Mouse (Mus musculus) MEL (cell line): Measurements from ENCODE around the gene Oxsr1. TPM values are rescaled to one million over a fixed set of nuclear protein-coding genes. Genes with fewer than 3 reads are reported as not detected.
A peak's percentile ranks its signal among the peaks of the same experiment; 100 is the strongest.

Source experiments
- DNase-seq: peaks from one replicate; pipeline ENCODE4 v3.0.0; 2011; ENCODE audit warnings: low read depth, low spot score
- H3K27ac ChIP-seq: 2 replicates; pipeline ENCODE4 v1.5.1; 2012; ENCODE audit warnings: low read depth, mild to moderate bottlenecking, control low read depth, low read length, moderate library complexity; ENCODE audit not compliant: control insufficient read depth
- H3K27me3 ChIP-seq, 2 experiments: fragments of 150-350 bp in 1 of 2; sonication (generic) in 1 of 2; 2 replicates each; pipeline ENCODE4 v1.6.1; 2012; ENCODE audit warnings: low read length in 2 of 2, mild to moderate bottlenecking in 2 of 2, improper control_type of control experiment in 1 of 2, moderate library complexity in 1 of 2; ENCODE audit not compliant: insufficient read depth in 2 of 2, control insufficient read depth in 1 of 2
- H3K36me3 ChIP-seq, 2 experiments: 2 replicates each; pipeline ENCODE4 v1.6.1; 2012 to 2014; ENCODE audit warnings: low read length in 2 of 2, improper control_type of control experiment in 1 of 2, inconsistent platforms in 1 of 2, mild to moderate bottlenecking in 1 of 2; ENCODE audit not compliant: insufficient read depth in 2 of 2, control insufficient read depth in 1 of 2
- H3K4me1 ChIP-seq, 2 experiments: fragments of 150-350 bp in 1 of 2; sonication (generic) in 1 of 2; 2 replicates each; pipeline ENCODE4 v1.6.1; 2012; ENCODE audit warnings: low read length in 2 of 2, improper control_type of control experiment in 1 of 2, mild to moderate bottlenecking in 1 of 2; ENCODE audit not compliant: insufficient read depth in 2 of 2, control insufficient read depth in 1 of 2
- H3K4me3 ChIP-seq, 2 experiments: fragments of 150-350 bp in 1 of 2; sonication (generic) in 1 of 2; 2 replicates each; pipeline ENCODE4 v1.5.1; 2012; ENCODE audit warnings: low read depth in 2 of 2, low read length in 2 of 2, mild to moderate bottlenecking in 2 of 2, moderate library complexity in 2 of 2, control low read depth in 1 of 2, improper control_type of control experiment in 1 of 2; ENCODE audit not compliant: control insufficient read depth in 1 of 2, insufficient read depth in 1 of 2
- H3K79me2 ChIP-seq: 2 replicates; pipeline ENCODE4 v1.6.1; 2012; ENCODE audit warnings: mild to moderate bottlenecking, low read length, moderate library complexity; ENCODE audit not compliant: control insufficient read depth, poor library complexity, insufficient read depth
- H3K9ac ChIP-seq: 2 replicates; pipeline ENCODE4 v1.6.1; 2012; ENCODE audit warnings: low read depth, mild to moderate bottlenecking, control low read depth, low read length, moderate library complexity; ENCODE audit not compliant: control insufficient read depth, poor library complexity, severe bottlenecking
- H3K9me3 ChIP-seq: fragments of 150-350 bp; sonication (generic); replicated peaks from 2 replicates; pipeline ENCODE4 v1.6.1; 2012; ENCODE audit warnings: mild to moderate bottlenecking, low read length, improper control_type of control experiment, moderate library complexity; ENCODE audit not compliant: insufficient read depth
- BHLHE40 ChIP-seq: IDR thresholded peaks from 2 replicates; pipeline ENCODE4 v1.6.1; 2012; ENCODE audit warnings: low read depth, mild to moderate bottlenecking, inconsistent platforms, low read length, improper control_type of control experiment, borderline replicate concordance
- CHD1 ChIP-seq: IDR thresholded peaks from 2 replicates; pipeline ENCODE4 v1.6.1; 2012; ENCODE audit warnings: low read depth, mild to moderate bottlenecking, inconsistent platforms, low read length, improper control_type of control experiment
- CHD2 ChIP-seq: IDR thresholded peaks from 2 replicates; pipeline ENCODE4 v1.6.1; 2011; ENCODE audit warnings: low read length, improper control_type of control experiment
- CTCF ChIP-seq, 3 experiments: IDR thresholded peaks in 2 of 3; conservative IDR thresholded peaks in 1 of 3; 2 replicates each; pipeline ENCODE4 v1.5.1; 2011 to 2012; ENCODE audit warnings: low read length in 3 of 3, low read depth in 2 of 3, mild to moderate bottlenecking in 2 of 3, improper control_type of control experiment in 1 of 3, inconsistent platforms in 1 of 3, mixed read lengths in 1 of 3, moderate library complexity in 1 of 3; ENCODE audit not compliant: control insufficient read depth in 1 of 3, insufficient read depth in 1 of 3, poor library complexity in 1 of 3, severe bottlenecking in 1 of 3
- ELF1 ChIP-seq: IDR thresholded peaks from 2 replicates; pipeline ENCODE4 v1.6.1; 2014; ENCODE audit warnings: low read depth, mild to moderate bottlenecking, inconsistent platforms, low read length, improper control_type of control experiment, moderate library complexity
- EP300 ChIP-seq, 2 experiments: IDR thresholded peaks; 2 replicates each; pipeline ENCODE4 v1.6.1; 2011; ENCODE audit warnings: improper control_type of control experiment in 2 of 2, low read length in 2 of 2, low read depth in 1 of 2, mild to moderate bottlenecking in 1 of 2
- ETS1 ChIP-seq: IDR thresholded peaks from 2 replicates; pipeline ENCODE4 v1.6.1; 2012; ENCODE audit warnings: low read depth, mild to moderate bottlenecking, inconsistent platforms, low read length, improper control_type of control experiment, moderate library complexity
- GABPA ChIP-seq: IDR thresholded peaks from 2 replicates; pipeline ENCODE4 v1.6.1; 2012; ENCODE audit warnings: low read depth, mild to moderate bottlenecking, inconsistent platforms, low read length, improper control_type of control experiment, moderate library complexity
- GATA1 ChIP-seq: IDR thresholded peaks from 2 replicates; pipeline ENCODE4 v1.6.1; 2011; ENCODE audit warnings: low read depth, low read length, improper control_type of control experiment
- HCFC1 ChIP-seq: IDR thresholded peaks from 2 replicates; pipeline ENCODE4 v1.6.1; 2012; ENCODE audit warnings: low read depth, mild to moderate bottlenecking, inconsistent platforms, low read length, improper control_type of control experiment, moderate library complexity
- JUND ChIP-seq: IDR thresholded peaks from 2 replicates; pipeline ENCODE4 v1.6.1; 2011; ENCODE audit warnings: low read depth, mild to moderate bottlenecking, improper control_type of control experiment, low read length
- MAFK ChIP-seq: IDR thresholded peaks from 2 replicates; pipeline ENCODE4 v1.6.1; 2011; ENCODE audit warnings: low read depth, mild to moderate bottlenecking, low read length, improper control_type of control experiment, borderline replicate concordance
- MAX ChIP-seq: IDR thresholded peaks from 2 replicates; pipeline ENCODE4 v1.6.1; 2011; ENCODE audit warnings: low read length, improper control_type of control experiment
- MAZ ChIP-seq: IDR thresholded peaks from 2 replicates; pipeline ENCODE4 v1.6.1; 2012; ENCODE audit warnings: low read depth, mild to moderate bottlenecking, inconsistent platforms, low read length, improper control_type of control experiment
- MEF2A ChIP-seq: IDR thresholded peaks from 2 replicates; pipeline ENCODE4 v1.6.1; 2014; ENCODE audit warnings: low read depth, mild to moderate bottlenecking, inconsistent platforms, low read length, improper control_type of control experiment; ENCODE audit not compliant: poor library complexity, insufficient replicate concordance, severe bottlenecking; ENCODE audit errors: extremely low read depth
- MXI1 ChIP-seq: IDR thresholded peaks from 2 replicates; pipeline ENCODE4 v1.6.1; 2011; ENCODE audit warnings: mild to moderate bottlenecking, low read depth, low read length, improper control_type of control experiment
- MYB ChIP-seq: IDR thresholded peaks from 2 replicates; pipeline ENCODE4 v1.6.1; 2011; ENCODE audit warnings: mild to moderate bottlenecking, low read depth, low read length, improper control_type of control experiment
- MYC ChIP-seq: IDR thresholded peaks from 2 replicates; pipeline ENCODE4 v1.6.1; 2011; ENCODE audit warnings: low read depth, mild to moderate bottlenecking, low read length, improper control_type of control experiment, moderate library complexity
- NELFE ChIP-seq: IDR thresholded peaks from 2 replicates; pipeline ENCODE4 v1.6.1; 2011; ENCODE audit warnings: low read depth, low read length, improper control_type of control experiment
- NRF1 ChIP-seq: IDR thresholded peaks from 2 replicates; pipeline ENCODE4 v1.6.1; 2014; ENCODE audit warnings: low read depth, mild to moderate bottlenecking, inconsistent platforms, low read length, improper control_type of control experiment, moderate library complexity; ENCODE audit not compliant: poor library complexity, insufficient read depth, severe bottlenecking
- POLR2A ChIP-seq, 2 experiments: IDR thresholded peaks; 2 replicates each; pipeline ENCODE4 v1.6.1; 2011 to 2012; ENCODE audit warnings: low read length in 2 of 2, mild to moderate bottlenecking in 2 of 2, control low read depth in 1 of 2, improper control_type of control experiment in 1 of 2, low read depth in 1 of 2, moderate library complexity in 1 of 2; ENCODE audit not compliant: control insufficient read depth in 1 of 2, insufficient read depth in 1 of 2, poor library complexity in 1 of 2
- POLR2AphosphoS2 ChIP-seq: IDR thresholded peaks from 2 replicates; pipeline ENCODE4 v1.6.1; 2011; ENCODE audit warnings: low read length, improper control_type of control experiment
- POLR2AphosphoS5 ChIP-seq: IDR thresholded peaks from 2 replicates; pipeline ENCODE4 v1.6.1; 2012; ENCODE audit warnings: low read depth, borderline replicate concordance, mild to moderate bottlenecking, inconsistent platforms, low read length, moderate library complexity, mixed read lengths
- RAD21 ChIP-seq: IDR thresholded peaks from 2 replicates; pipeline ENCODE4 v1.6.1; 2011; ENCODE audit warnings: mild to moderate bottlenecking, low read depth, low read length, improper control_type of control experiment
- RCOR1 ChIP-seq: IDR thresholded peaks from 2 replicates; pipeline ENCODE4 v1.6.1; 2012; ENCODE audit warnings: low read depth, mild to moderate bottlenecking, inconsistent platforms, low read length, improper control_type of control experiment
- SIN3A ChIP-seq: IDR thresholded peaks from 2 replicates; pipeline ENCODE4 v1.6.1; 2012; ENCODE audit warnings: low read length, improper control_type of control experiment, inconsistent platforms
- SMC3 ChIP-seq: IDR thresholded peaks from 2 replicates; pipeline ENCODE4 v1.6.1; 2011; ENCODE audit warnings: low read depth, low read length, improper control_type of control experiment
- TAL1 ChIP-seq: IDR thresholded peaks from 2 replicates; pipeline ENCODE4 v1.6.1; 2012; ENCODE audit warnings: mild to moderate bottlenecking, inconsistent platforms, low read length, moderate library complexity, mixed read lengths
- TBP ChIP-seq: IDR thresholded peaks from 2 replicates; pipeline ENCODE4 v1.8.0; 2011; ENCODE audit warnings: low read depth, low read length, improper control_type of control experiment
- TCF12 ChIP-seq: IDR thresholded peaks from 2 replicates; pipeline ENCODE4 v1.6.1; 2014; ENCODE audit warnings: low read depth, mild to moderate bottlenecking, inconsistent platforms, low read length, improper control_type of control experiment, moderate library complexity
- UBTF ChIP-seq: IDR thresholded peaks from 2 replicates; pipeline ENCODE4 v1.6.1; 2012; ENCODE audit warnings: low read depth, mild to moderate bottlenecking, inconsistent platforms, low read length, improper control_type of control experiment, moderate library complexity, borderline replicate concordance; ENCODE audit not compliant: insufficient read depth
- USF1 ChIP-seq: IDR thresholded peaks from 2 replicates; pipeline ENCODE4 v1.6.1; 2014; ENCODE audit warnings: low read depth, mild to moderate bottlenecking, inconsistent platforms, low read length, improper control_type of control experiment, moderate library complexity
- USF2 ChIP-seq, 2 experiments: IDR thresholded peaks; 2 replicates each; pipeline ENCODE4 v1.6.1; 2011 to 2012; ENCODE audit warnings: improper control_type of control experiment in 2 of 2, low read length in 2 of 2, borderline replicate concordance in 1 of 2, inconsistent platforms in 1 of 2, low read depth in 1 of 2, mild to moderate bottlenecking in 1 of 2; ENCODE audit not compliant: insufficient read depth in 1 of 2
- ZC3H11A ChIP-seq: IDR thresholded peaks from 2 replicates; pipeline ENCODE4 v1.6.1; 2012; ENCODE audit warnings: low read depth, mild to moderate bottlenecking, inconsistent platforms, low read length, improper control_type of control experiment
- ZKSCAN1 ChIP-seq: IDR thresholded peaks from 2 replicates; pipeline ENCODE4 v1.6.1; 2012; ENCODE audit warnings: low read depth, mild to moderate bottlenecking, inconsistent platforms, low read length, improper control_type of control experiment, moderate library complexity
- ZMIZ1 ChIP-seq: IDR thresholded peaks from 2 replicates; pipeline ENCODE4 v1.6.1; 2012; ENCODE audit warnings: low read depth, mild to moderate bottlenecking, inconsistent platforms, low read length, improper control_type of control experiment, moderate library complexity
- ZNF384 ChIP-seq: IDR thresholded peaks from 2 replicates; pipeline ENCODE4 v1.6.1; 2012; ENCODE audit warnings: low read depth, mild to moderate bottlenecking, inconsistent platforms, low read length, improper control_type of control experiment
- polyA plus RNA-seq, 2 experiments: library from polyadenylated mRNA; stranded (reverse) in 1 of 2; unstranded in 1 of 2; fragments of >175 nt in 1 of 2; fragments of >200 nt in 1 of 2; gene quantifications; 2 replicates each; pipeline versions ENCODE4 v1.2.1 to v1.2.4; 2012; ENCODE audit warnings: low replicate concordance in 2 of 2, low read depth in 1 of 2; ENCODE audit not compliant: insufficient read length in 2 of 2, insufficient read depth in 1 of 2, missing spikeins in 1 of 2
- total RNA-seq: library from RNA; depleted of rRNA; stranded (reverse); fragments of 300-350 nt; gene quantifications from 2 replicates; pipeline ENCODE4 v1.2.3, GENCODE M21; 2012

Gene Oxsr1
- total and polyA plus RNA-seq, 3 experiments, result 25.6 to 304 (median 37.6) TPM

GRCm38 (mm10) chr9:119203617-119204016 lies 118.6 kb downstream of the Oxsr1 start:
- peak overlapping the region; percentile 63 for H3K9ac ChIP-seq
- DNase-seq, result peak; percentile 94
- no peaks in the 10 kb centered on the region for H3K79me2 ChIP-seq
- peak overlapping the region; percentile 81 for H3K27ac ChIP-seq
- H3K36me3 ChIP-seq, result peaks cover 0 to 7% of the 10 kb centered on the region in 2 experiments; a peak in 1 of 4 replicates
- no peaks in the 10 kb centered on the region for H3K27me3 ChIP-seq
- H3K9me3 ChIP-seq, result no peaks in the 10 kb centered on the region
- peaks cover 0 to 7% of the 10 kb centered on the region in 2 experiments; a peak in 3 of 4 replicates for H3K4me1 ChIP-seq
- H3K4me3 ChIP-seq, result peak overlapping the region; percentile 27 to 65; a peak in 3 of 4 replicates
- TF ChIP-seq NRF1, result no peak
- TF ChIP-seq MAFK, result no peak
- no peak for TF ChIP-seq ZC3H11A
- 0 out of 2 replicates have a peak, but pooled peaks have one; percentile 32 for TF ChIP-seq ELF1
- TF ChIP-seq NELFE, result no peak
- TF ChIP-seq MYC, result peak; percentile 68; the same call in 1 of the 2 replicates
- peak; percentile 89 for TF ChIP-seq TCF12
- TF ChIP-seq MAX, result peak; percentile 82
- no peak for TF ChIP-seq JUND
- no peak for TF ChIP-seq BHLHE40
- peak; percentile 85 to 87 for TF ChIP-seq EP300 (IDR thresholded peaks at IDR 0.05; ENCODE audit: low read depth in 1 of 2, low read length in 2 of 2)
- no peak for TF ChIP-seq MYB
- TF ChIP-seq GATA1, result peak; percentile 92
- no peak for TF ChIP-seq POLR2AphosphoS2
- peak; percentile 87 for TF ChIP-seq SIN3A
- TF ChIP-seq MAZ, result no peak
- no peak for TF ChIP-seq GABPA
- no peak for TF ChIP-seq POLR2AphosphoS5
- 0 out of 2 replicates have a peak, but pooled peaks have one; percentile 43 for TF ChIP-seq UBTF
- no peak for TF ChIP-seq USF1
- TF ChIP-seq CHD2, result no peak
- TF ChIP-seq RAD21, result no peak
- no peak for TF ChIP-seq ZKSCAN1
- TF ChIP-seq CTCF (IDR thresholded peaks at IDR 0.05 in 2 of 3, conservative IDR thresholded peaks at IDR 0.05 in 1 of 3; ENCODE audit: control insufficient read depth in 1 of 3, insufficient read depth in 1 of 3, low read depth in 2 of 3, low read length in 3 of 3, poor library complexity in 1 of 3, severe bottlenecking in 1 of 3), result no peak
- peak; percentile 71 for TF ChIP-seq ETS1
- TF ChIP-seq ZNF384, result no peak
- TF ChIP-seq SMC3, result peak; percentile 7; the same call in 1 of the 2 replicates
- TF ChIP-seq MXI1, result peak; percentile 78
- TF ChIP-seq ZMIZ1, result no peak
- peak; percentile 70 for TF ChIP-seq RCOR1
- TF ChIP-seq HCFC1, result peak; percentile 56; the same call in 1 of the 2 replicates
- TF ChIP-seq USF2 (IDR thresholded peaks at IDR 0.05; ENCODE audit: borderline replicate concordance in 1 of 2, insufficient read depth in 1 of 2, low read depth in 1 of 2, low read length in 2 of 2), result no peak
- TF ChIP-seq TAL1, result peak; percentile 87
- TF ChIP-seq TBP, result peak; percentile 93
- TF ChIP-seq MEF2A, result no peak
- no peak for TF ChIP-seq CHD1
- peak in 1 of 2 experiments; percentile 31; a peak in 1 of 4 replicates for TF ChIP-seq POLR2A (IDR thresholded peaks at IDR 0.05; ENCODE audit: control insufficient read depth in 1 of 2, insufficient read depth in 1 of 2, low read depth in 1 of 2, low read length in 2 of 2, poor library complexity in 1 of 2)
